Mouse (Mus musculus) lung, embryonic 15.5 days (tissue): ENCODE measurements around the gene Cdc6. TPM values are rescaled to one million over a fixed set of nuclear protein-coding genes. Genes with fewer than 3 reads are reported as not detected.
"Not testable (repeated sequence)": the region's sequence is repeated elsewhere in the genome, so short reads cannot be mapped to it uniquely, and the experiment has no call there.

ENCODE experiments used
- ATAC-seq: fragments of 200-750 bp; cut with Nextera tagmentation; 2 replicates; pipeline ENCODE4 v1.8.0; 2017; ENCODE audit warnings: moderate number of reproducible peaks, borderline replicate concordance; ENCODE audit not compliant: low FRiP score, low TSS enrichment; ENCODE audit errors: extremely low read depth
- H3K27ac ChIP-seq: fragments of 300-500 bp; sonication (generic); 2 replicates; pipeline ENCODE4 v1.5.1; 2015; ENCODE audit warnings: moderate library complexity, mild to moderate bottlenecking, inconsistent platforms
- H3K27me3 ChIP-seq: fragments of 300-500 bp; sonication (generic); 2 replicates; pipeline ENCODE4 v1.6.1; 2015; ENCODE audit warnings: inconsistent platforms
- H3K36me3 ChIP-seq: fragments of 300-500 bp; sonication (generic); 2 replicates; pipeline ENCODE4 v1.6.1; 2015; ENCODE audit warnings: inconsistent platforms
- H3K4me1 ChIP-seq: fragments of 300-500 bp; sonication (generic); 2 replicates; pipeline ENCODE4 v1.6.1; 2015; ENCODE audit warnings: inconsistent platforms
- H3K4me2 ChIP-seq: fragments of 300-500 bp; sonication (generic); 2 replicates; pipeline ENCODE4 v1.6.1; 2015; ENCODE audit warnings: inconsistent platforms, mild to moderate bottlenecking, moderate library complexity
- H3K4me3 ChIP-seq: fragments of 300-500 bp; sonication (generic); 2 replicates; pipeline ENCODE4 v1.5.1; 2015; ENCODE audit warnings: mild to moderate bottlenecking, inconsistent platforms
- H3K9ac ChIP-seq: fragments of 300-500 bp; sonication (generic); 2 replicates; pipeline ENCODE4 v1.6.1; 2015; ENCODE audit warnings: inconsistent platforms
- H3K9me3 ChIP-seq: fragments of 300-500 bp; sonication (generic); 2 replicates; pipeline ENCODE4 v1.6.1; 2016; ENCODE audit warnings: inconsistent platforms
- WGBS: fragments of 180-500 bp; shearing (Covaris S2); methylation state at CpG from one replicate; pipeline ENCODE4 v1.1.7; 2015; 5-methylcytosine and 5-hydroxymethylcytosine counted together
- polyA plus RNA-seq: library from polyadenylated mRNA; unstranded; fragments of >200 nt; fragmentation: Nextera tagmentation; extraction: Ambion mirVana; gene quantifications from 2 replicates; pipeline ENCODE4 v1.2.1, GENCODE M21; 2015

Cdc6 gene
- polyA plus RNA-seq, 1 experiment from 2014 or later, result 41.3 TPM

GRCm38 (mm10) chr11:98926553-98926952, 19.0 kb downstream of the Cdc6 start:
- peak overlapping the region; percentile 42 for H3K4me2 ChIP-seq
- H3K4me1 ChIP-seq, result peaks cover 92% of the 10 kb centered on the region
- no peaks in the 10 kb centered on the region for H3K9me3 ChIP-seq
- H3K27ac ChIP-seq, result peak overlapping the region; percentile 94
- 62% methylated on average over 7 of the region's 7 CpGs for WGBS
- no peak for ATAC-seq
- H3K4me3 ChIP-seq, result no peak overlapping the region
- H3K27me3 ChIP-seq, result no peaks in the 10 kb centered on the region
- H3K9ac ChIP-seq, result 0 out of 2 replicates have a peak overlapping the region, but pooled peaks have one; percentile 18
- 0 out of 2 replicates have a peak, but pooled peaks cover under 1% of the 10 kb centered on the region for H3K36me3 ChIP-seq

- ATAC-seq, result no peak
- peak within 1 kb of the TSS; percentile 55 for H3K4me3 ChIP-seq
- H3K9me3 ChIP-seq, result no peaks in the 10 kb centered on the region
- H3K9ac ChIP-seq, result peak within 1 kb of the TSS; percentile 61
- H3K4me2 ChIP-seq, result peak within 1 kb of the TSS; percentile 63
- H3K36me3 ChIP-seq, result no peaks in the 10 kb centered on the region
- peaks cover 99% of the 10 kb centered on the region for H3K4me1 ChIP-seq
- peak within 1 kb of the TSS; percentile 95 for H3K27ac ChIP-seq
- WGBS, result 7% methylated on average over 18 of the region's 21 CpGs
- no peaks in the 10 kb centered on the region for H3K27me3 ChIP-seq
Observed at GRCm38 (mm10) chr11:98927438-98928076, 20.0 kb downstream of the Cdc6 start, which contains the start of gene Rara. Gene Rara (plus strand): TSS chr11:98927818.

GRCm38 (mm10) chr11:98928186-98928893, 20.7 kb downstream of the Cdc6 start:
- Histone ChIP-seq H3K9me3 (no peaks in the 10 kb centered on the region), H3K27me3 (no peaks in the 10 kb centered on the region), H3K4me2 (peak overlapping the region; percentile 63), H3K4me1 (peaks cover 99% of the 10 kb centered on the region), H3K9ac (peak overlapping the region; percentile 61), H3K36me3 (no peaks in the 10 kb centered on the region), H3K27ac (peak overlapping the region; percentile 95), H3K4me3 (peak overlapping the region; percentile 55)
- no peak for ATAC-seq
- WGBS, result 5% methylated on average over 12 of the region's 12 CpGs

GRCm38 (mm10) chr11:98929503-98929902, 21.9 kb downstream of the Cdc6 start:
- 15% methylated on average over 9 of the region's 9 CpGs for WGBS
- peak overlapping the region; percentile 12; the same call in 1 of the 2 replicates for H3K4me3 ChIP-seq
- no peaks in the 10 kb centered on the region for H3K27me3 ChIP-seq
- no peak for ATAC-seq
- H3K36me3 ChIP-seq, result no peaks in the 10 kb centered on the region
- peak overlapping the region; percentile 18; the same call in 1 of the 2 replicates for H3K9ac ChIP-seq
- H3K9me3 ChIP-seq, result no peaks in the 10 kb centered on the region
- H3K27ac ChIP-seq, result peak overlapping the region; percentile 95
- H3K4me2 ChIP-seq, result peak overlapping the region; percentile 63
- peaks cover 99% of the 10 kb centered on the region for H3K4me1 ChIP-seq

GRCm38 (mm10) chr11:98930127-98930601, 22.6 kb downstream of the Cdc6 start:
- no peak for ATAC-seq
- H3K9ac ChIP-seq, result 0 out of 2 replicates have a peak overlapping the region, but pooled peaks have one; percentile 18
- peaks cover 98% of the 10 kb centered on the region for H3K4me1 ChIP-seq
- H3K4me2 ChIP-seq, result peak overlapping the region; percentile 63
- H3K36me3 ChIP-seq, result no peaks in the 10 kb centered on the region
- peak overlapping the region; percentile 95 for H3K27ac ChIP-seq
- H3K4me3 ChIP-seq, result peak overlapping the region; percentile 12; the same call in 1 of the 2 replicates
- H3K9me3 ChIP-seq, result no peaks in the 10 kb centered on the region
- no peaks in the 10 kb centered on the region for H3K27me3 ChIP-seq
- 30% methylated on average over 7 of the region's 7 CpGs for WGBS

GRCm38 (mm10) chr11:98930773-98931512, 23.3 kb downstream of the Cdc6 start:
- Histone ChIP-seq H3K27ac (peak overlapping the region; percentile 95), H3K36me3 (no peaks in the 10 kb centered on the region), H3K4me3 (no peak overlapping the region; the same call in 1 of the 2 replicates), H3K27me3 (no peaks in the 10 kb centered on the region), H3K4me1 (peaks cover 97% of the 10 kb centered on the region), H3K9ac (0 out of 2 replicates have a peak overlapping the region, but pooled peaks have one; percentile 12), H3K9me3 (no peaks in the 10 kb centered on the region), H3K4me2 (peak overlapping the region; percentile 63)
- 17% methylated on average over 10 of the region's 10 CpGs for WGBS
- no peak for ATAC-seq

- no peaks in the 10 kb centered on the region for H3K27me3 ChIP-seq
- WGBS, result 15% methylated on average over 7 of the region's 7 CpGs
- peak; percentile 11; the same call in 1 of the 2 replicates for ATAC-seq
- H3K9me3 ChIP-seq, result no peaks in the 10 kb centered on the region
- H3K27ac ChIP-seq, result peak overlapping the region; percentile 95
- H3K4me1 ChIP-seq, result peaks cover 97% of the 10 kb centered on the region
- H3K9ac ChIP-seq, result no peak overlapping the region
- no peaks in the 10 kb centered on the region for H3K36me3 ChIP-seq
- no peak overlapping the region for H3K4me3 ChIP-seq
- H3K4me2 ChIP-seq, result peak overlapping the region; percentile 63
Observed at GRCm38 (mm10) chr11:98931513-98932292, 24.1 kb downstream of the Cdc6 start.

- H3K9me3 ChIP-seq, result no peaks in the 10 kb centered on the region
- H3K4me2 ChIP-seq, result peak overlapping the region; percentile 63
- H3K27ac ChIP-seq, result peak overlapping the region; percentile 95
- no peak for ATAC-seq
- H3K9ac ChIP-seq, result 0 out of 2 replicates have a peak overlapping the region, but pooled peaks have one; percentile 16
- H3K4me3 ChIP-seq, result peak overlapping the region; percentile 2; the same call in 1 of the 2 replicates
- peaks cover 98% of the 10 kb centered on the region for H3K4me1 ChIP-seq
- WGBS, result 13% methylated on average over 19 of the region's 19 CpGs
- H3K27me3 ChIP-seq, result no peaks in the 10 kb centered on the region
- H3K36me3 ChIP-seq, result no peaks in the 10 kb centered on the region
Observed at GRCm38 (mm10) chr11:98932293-98933091, 24.9 kb downstream of the Cdc6 start.

- Histone ChIP-seq H3K36me3 (no peaks in the 10 kb centered on the region), H3K9me3 (no peaks in the 10 kb centered on the region), H3K4me3 (peak overlapping the region; percentile 2; the same call in 1 of the 2 replicates), H3K9ac (no peak overlapping the region), H3K27me3 (no peaks in the 10 kb centered on the region), H3K27ac (peak overlapping the region; percentile 95), H3K4me1 (peaks cover 93% of the 10 kb centered on the region), H3K4me2 (peak overlapping the region; percentile 37)
- ATAC-seq, result no peak
- 31% methylated on average over 9 of the region's 9 CpGs for WGBS
Observed at GRCm38 (mm10) chr11:98933151-98933550, 25.6 kb downstream of the Cdc6 start.

- not testable (repeated sequence) for H3K36me3 ChIP-seq, H3K27me3 ChIP-seq, H3K9me3 ChIP-seq, ATAC-seq, H3K4me2 ChIP-seq, H3K9ac ChIP-seq, H3K4me3 ChIP-seq
- Histone ChIP-seq H3K4me1 (peaks cover 93% of the 10 kb centered on the region), H3K27ac (peak overlapping the region; percentile 95)
- WGBS, result 74% methylated on average over 2 of the region's 2 CpGs
Observed at GRCm38 (mm10) chr11:98933847-98934246, 26.2 kb downstream of the Cdc6 start.
